Mouse (Mus musculus) macrophage (primary cell): Measurements from ENCODE around the gene 0610010F05Rik. TPM values are rescaled to one million over a fixed set of nuclear protein-coding genes. Genes with fewer than 3 reads are reported as not detected.

Experiments
- H3K27ac ChIP-seq: fragments of 350-480 bp; formaldehyde crosslinking; 2 replicates; pipeline ENCODE4 v1.9.0; 2021
- H3K36me3 ChIP-seq: fragments of 350-480 bp; formaldehyde crosslinking; 2 replicates; pipeline ENCODE4 v1.9.0; 2021; ENCODE audit errors: inconsistent target
- H3K4me3 ChIP-seq: fragments of 350-480 bp; formaldehyde crosslinking; 2 replicates; pipeline ENCODE4 v1.9.0; 2021; ENCODE audit errors: inconsistent target
- H3K79me2 ChIP-seq: fragments of 350-480 bp; formaldehyde crosslinking; 2 replicates; pipeline ENCODE4 v1.9.0; 2021; ENCODE audit errors: inconsistent target
- WGBS: methylation state at CpG from one replicate; pipeline ENCODE4 v1.1.7; 2026; ENCODE audit warnings: inconsistent platforms; ENCODE audit not compliant: missing documents; 5-methylcytosine and 5-hydroxymethylcytosine counted together
- polyA plus RNA-seq: library from polyadenylated mRNA; stranded (reverse); fragments of 250-400 nt; gene quantifications from 3 replicates; pipeline ENCODE4 v1.2.4, GENCODE M21; 2018; ENCODE audit warnings: inconsistent platforms
- total RNA-seq, 78 experiments: library from RNA; depleted of rRNA; stranded (reverse); fragments of 250-400 nt; gene quantifications; 1 replicate in 9 of 78; 2 replicates in 24 of 78; 3 replicates in 43 of 78; 4 replicates in 2 of 78; pipeline ENCODE4 v1.2.4; 2018; ENCODE audit warnings: inconsistent platforms in 56 of 78

Gene 0610010F05Rik
- 10 to 100 TPM; 25.3 to 90.7 (median 56.1) TPM for total RNA-seq (2018; cell fraction: chromatin; rRNA removed)
- total RNA-seq (2018; cell fraction: cytosol; rRNA removed), result 10 to 100 TPM; 13.2 to 20.1 (median 15.9) TPM
- 10 to 100 TPM; 15.1 to 50.5 (median 30.4) TPM for total RNA-seq (2018; cell fraction: nucleus; rRNA removed)
- polyA plus RNA-seq, result 12.1 to 19.8 TPM (median 14.4 TPM) in 3 replicates

DNA sequence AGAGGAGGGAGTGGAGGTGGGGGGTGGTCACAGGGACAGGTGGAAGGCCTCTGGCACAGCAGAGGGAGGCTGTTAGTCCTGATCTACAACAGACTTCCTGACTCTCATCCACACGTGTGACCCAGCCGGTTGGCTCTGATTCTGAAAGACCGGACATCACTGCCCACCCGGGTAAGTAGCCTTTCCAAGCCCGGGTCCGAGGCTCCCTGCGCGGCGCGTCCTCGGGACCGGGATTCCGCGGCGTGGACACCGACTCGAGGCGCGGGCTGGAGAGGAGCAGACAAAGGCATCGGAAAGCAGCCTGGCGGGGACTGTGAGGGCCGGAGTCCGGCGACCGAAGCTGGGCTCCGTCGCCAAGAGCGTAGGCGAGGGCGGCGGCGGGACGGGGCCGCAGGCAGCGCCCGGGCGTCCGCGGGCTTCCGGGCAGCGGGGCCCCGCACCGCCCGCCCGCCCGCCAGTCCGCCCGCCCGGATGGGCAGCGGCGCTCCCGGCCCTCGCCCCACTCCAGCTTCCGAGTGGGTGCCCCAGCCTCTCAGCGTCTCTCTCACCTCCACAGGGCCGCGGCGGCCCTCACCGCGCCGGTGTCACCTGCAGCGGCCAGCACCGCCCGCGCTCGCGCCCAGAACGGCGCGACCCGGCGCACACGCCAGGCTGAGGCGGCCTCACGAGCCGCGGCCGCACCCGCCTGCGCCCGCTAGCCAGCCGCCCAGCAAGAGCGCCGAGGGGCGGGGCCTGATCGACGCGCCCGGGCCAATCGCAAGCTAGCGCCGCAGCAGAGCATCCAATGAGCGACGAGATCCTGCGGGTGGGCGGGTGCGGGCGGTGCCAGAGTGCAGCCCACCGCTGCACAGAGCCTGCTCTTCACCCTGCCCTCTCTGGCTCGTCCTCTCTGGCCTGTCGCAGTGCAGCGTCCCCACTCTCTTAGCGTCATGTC, at the start of gene 0610010F05Rik:
Gene 0610010F05Rik (minus strand): TSS at position 695 of the 934 bp plus-strand sequence.
- Histone ChIP-seq H3K36me3 (peaks cover 6% of the 10 kb centered on the region; the same call in 1 of the 2 replicates), H3K79me2 (peaks cover 6% of the 10 kb centered on the region; the same call in 1 of the 2 replicates), H3K27ac (no peak within 1 kb of the TSS), H3K4me3 (peak within 1 kb of the TSS; percentile 53)
- WGBS, result under 1% methylated on average over 93 of the region's 103 CpGs

DNA sequence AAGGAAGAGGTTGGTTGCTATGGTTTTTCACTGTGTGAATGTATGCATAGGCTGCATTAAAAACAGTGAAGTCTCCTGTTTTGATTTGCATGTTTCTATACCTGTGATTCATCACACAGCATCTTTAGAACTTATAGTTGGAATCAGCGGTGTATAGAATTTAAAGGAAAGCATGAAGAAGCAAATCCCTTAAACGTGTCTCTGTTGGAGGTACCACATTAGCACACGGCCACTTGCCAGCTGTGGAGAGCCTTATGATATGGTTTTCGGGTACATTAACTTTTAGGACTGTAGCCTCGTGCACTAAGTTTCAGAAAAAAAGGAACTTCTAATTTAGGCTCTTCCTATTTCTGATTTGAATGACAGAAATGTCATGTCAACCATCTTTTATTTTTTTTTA, 49.1 kb upstream of the 0610010F05Rik start:
- Histone ChIP-seq H3K27ac (peak overlapping the region; percentile 68), H3K4me3 (no peak overlapping the region), H3K79me2 (peaks cover 20% of the 10 kb centered on the region; the same call in 1 of the 2 replicates), H3K36me3 (peaks cover 8% of the 10 kb centered on the region)
- WGBS, result 18% methylated on average over 5 of the region's 5 CpGs

DNA sequence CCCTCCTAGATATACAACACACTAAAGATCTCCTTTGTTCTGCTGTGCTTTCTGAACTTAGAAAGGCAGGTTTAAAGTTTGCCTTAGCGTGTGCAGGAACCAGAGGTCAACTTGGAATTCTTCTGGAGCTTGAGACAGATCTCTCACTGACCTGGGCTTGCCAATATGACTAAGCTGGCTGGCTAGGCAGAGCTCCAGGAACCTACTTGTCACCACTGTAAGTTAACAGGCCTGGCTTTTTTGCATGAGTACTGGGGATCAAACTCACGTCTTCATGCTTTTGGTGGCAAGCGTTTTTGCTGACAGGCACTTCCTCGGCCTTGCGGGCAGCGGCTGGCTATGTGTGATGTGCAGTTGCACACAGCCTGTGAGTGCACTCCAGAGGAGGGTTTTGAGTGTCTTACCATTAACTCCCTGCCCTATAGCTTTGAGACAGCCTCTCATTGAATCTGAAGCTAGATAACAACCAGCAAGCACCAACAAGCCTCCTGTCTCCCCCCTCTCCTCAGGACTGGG, 47.1 kb upstream of the 0610010F05Rik start:
- 0 out of 2 replicates have a peak overlapping the region, but pooled peaks have one; percentile 5 for H3K27ac ChIP-seq
- peaks cover 14% of the 10 kb centered on the region; the same call in 1 of the 2 replicates for H3K79me2 ChIP-seq
- H3K36me3 ChIP-seq, result peaks cover 22% of the 10 kb centered on the region
- 96% methylated on average over 6 of the region's 6 CpGs for WGBS
- no peak overlapping the region for H3K4me3 ChIP-seq

DNA sequence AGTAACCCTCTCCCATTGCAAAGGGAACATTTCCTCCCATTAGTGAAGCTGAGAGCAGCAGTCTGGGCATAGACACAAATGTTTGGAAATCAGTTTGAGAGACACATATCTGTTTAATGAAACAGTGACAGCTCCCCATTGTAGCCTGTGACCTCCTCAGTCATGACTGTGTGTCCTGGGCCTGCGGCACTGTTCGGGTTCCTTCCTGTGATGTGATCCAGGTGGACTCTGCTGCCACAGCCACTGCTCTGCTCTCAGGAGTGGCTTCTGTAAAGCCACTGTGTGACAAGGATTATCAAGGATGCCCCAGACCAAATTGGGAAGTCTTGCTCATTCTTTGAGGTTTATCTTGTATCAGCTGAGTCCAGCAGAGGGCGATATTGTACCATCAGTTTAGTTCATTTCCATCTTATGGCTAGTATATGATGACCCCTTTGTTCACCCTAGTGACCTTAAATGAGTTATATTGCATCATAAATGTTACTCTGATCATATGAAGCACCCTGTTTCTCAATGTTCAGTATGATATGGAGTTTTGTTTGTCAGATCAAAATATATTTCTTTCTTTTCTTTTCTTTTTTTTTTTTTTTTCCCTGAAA, 45.7 kb upstream of the 0610010F05Rik start:
- no peak overlapping the region for H3K4me3 ChIP-seq
- H3K27ac ChIP-seq, result no peak overlapping the region
- 58% methylated on average over 3 of the region's 3 CpGs for WGBS
- H3K36me3 ChIP-seq, result peaks cover 22% of the 10 kb centered on the region
- peaks cover 7% of the 10 kb centered on the region; the same call in 1 of the 2 replicates for H3K79me2 ChIP-seq

DNA sequence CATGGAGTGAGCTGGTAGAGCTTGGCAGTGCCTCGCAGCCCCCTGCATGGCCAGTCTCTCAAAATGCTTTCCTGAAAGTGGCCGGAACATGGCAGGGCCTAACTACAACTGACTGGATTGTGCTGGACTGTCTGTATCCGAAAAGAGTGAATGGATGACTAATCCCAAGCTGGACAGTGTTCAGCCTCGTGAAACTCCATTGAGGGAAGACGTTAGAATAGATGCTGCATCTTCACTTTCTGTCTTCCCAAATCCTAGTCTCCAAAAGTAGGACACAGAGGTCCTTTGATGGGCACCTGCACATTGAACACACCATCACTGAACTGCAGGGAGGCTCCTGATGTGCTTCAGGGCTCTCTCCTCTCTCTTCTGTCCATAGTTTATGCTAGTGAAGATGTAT, 42.7 kb upstream of the 0610010F05Rik start:
- H3K36me3 ChIP-seq, result peaks cover 47% of the 10 kb centered on the region
- H3K79me2 ChIP-seq, result no peaks in the 10 kb centered on the region
- WGBS, result 96% methylated on average over 5 of the region's 5 CpGs
- no peak overlapping the region for H3K4me3 ChIP-seq
- H3K27ac ChIP-seq, result no peak overlapping the region

DNA sequence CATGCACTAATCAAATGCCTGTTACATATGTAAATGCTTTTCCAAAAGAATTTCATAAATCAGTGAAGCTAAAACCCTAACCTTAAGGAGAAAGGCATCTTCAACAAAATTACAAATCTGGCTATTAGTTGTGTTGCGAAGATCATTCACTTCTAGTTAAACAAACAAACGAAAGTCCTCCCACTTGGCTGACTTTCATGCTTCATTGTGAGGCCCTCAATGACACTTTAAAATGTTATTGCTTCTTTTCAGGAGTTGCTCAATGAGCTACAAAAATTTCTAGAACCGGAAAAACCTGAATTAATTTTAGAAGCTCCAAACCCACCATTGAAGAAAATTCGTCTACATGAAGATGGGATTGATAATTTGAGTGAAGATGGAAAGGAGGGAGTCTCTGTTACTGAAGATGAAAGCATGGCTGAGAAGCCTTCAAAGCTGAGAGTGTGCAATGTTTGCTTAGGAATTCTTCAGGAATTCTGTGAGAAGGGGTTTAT, 38.9 kb upstream of the 0610010F05Rik start:
- Histone ChIP-seq H3K79me2 (peaks cover 10% of the 10 kb centered on the region; the same call in 1 of the 2 replicates), H3K4me3 (no peak overlapping the region), H3K27ac (no peak overlapping the region), H3K36me3 (peaks cover 42% of the 10 kb centered on the region)
- 89% methylated on average over 4 of the region's 4 CpGs for WGBS

DNA sequence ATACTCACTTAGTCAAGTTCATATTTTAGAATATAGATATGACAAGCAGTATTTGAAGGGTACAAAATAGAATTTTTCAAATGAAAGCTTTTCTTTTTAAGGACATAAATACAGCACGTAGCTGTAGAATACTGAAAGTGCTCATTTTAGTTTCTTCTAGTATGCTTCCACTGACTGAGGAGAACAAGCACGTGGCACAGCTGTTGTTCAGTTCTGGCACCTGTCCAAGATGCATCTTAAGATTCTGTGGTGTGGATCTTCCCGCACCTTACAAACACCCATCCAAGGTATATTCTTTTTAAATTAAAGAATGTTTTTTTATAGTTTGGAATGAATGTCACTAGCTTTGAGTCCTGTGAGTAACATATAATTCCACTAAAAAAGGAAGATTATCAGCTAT, 33.7 kb upstream of the 0610010F05Rik start:
- H3K27ac ChIP-seq, result peak overlapping the region; percentile 94; the same call in 1 of the 2 replicates
- peak overlapping the region; percentile 84 for H3K4me3 ChIP-seq
- H3K36me3 ChIP-seq, result peaks cover 13% of the 10 kb centered on the region; the same call in 1 of the 2 replicates
- H3K79me2 ChIP-seq, result peaks cover 55% of the 10 kb centered on the region
- 14% methylated on average over 3 of the region's 3 CpGs for WGBS

DNA sequence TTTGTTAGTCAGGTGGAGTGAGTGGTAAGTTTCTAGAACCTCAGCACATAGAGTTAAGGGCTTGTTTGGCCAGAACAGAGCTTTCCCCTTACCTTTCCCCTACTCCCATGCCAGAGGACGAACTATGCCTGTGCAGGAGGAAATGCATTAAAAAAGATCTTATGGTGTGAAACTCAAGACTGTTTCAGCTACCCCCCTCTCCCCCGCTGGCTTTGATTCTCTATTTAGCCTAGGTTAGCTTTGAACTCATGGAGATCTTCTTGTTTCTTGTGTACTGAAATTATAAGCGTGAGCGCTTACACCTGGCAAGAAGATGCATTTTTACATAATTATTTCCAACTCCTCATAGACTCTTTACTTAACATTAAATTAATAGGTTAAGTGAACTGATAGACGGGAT, 33.1 kb upstream of the 0610010F05Rik start:
- H3K27ac ChIP-seq, result peak overlapping the region; percentile 94
- H3K4me3 ChIP-seq, result peak overlapping the region; percentile 84
- H3K36me3 ChIP-seq, result peaks cover 8% of the 10 kb centered on the region; the same call in 1 of the 2 replicates
- 1% methylated on average over 5 of the region's 5 CpGs for WGBS
- H3K79me2 ChIP-seq, result peaks cover 61% of the 10 kb centered on the region

DNA sequence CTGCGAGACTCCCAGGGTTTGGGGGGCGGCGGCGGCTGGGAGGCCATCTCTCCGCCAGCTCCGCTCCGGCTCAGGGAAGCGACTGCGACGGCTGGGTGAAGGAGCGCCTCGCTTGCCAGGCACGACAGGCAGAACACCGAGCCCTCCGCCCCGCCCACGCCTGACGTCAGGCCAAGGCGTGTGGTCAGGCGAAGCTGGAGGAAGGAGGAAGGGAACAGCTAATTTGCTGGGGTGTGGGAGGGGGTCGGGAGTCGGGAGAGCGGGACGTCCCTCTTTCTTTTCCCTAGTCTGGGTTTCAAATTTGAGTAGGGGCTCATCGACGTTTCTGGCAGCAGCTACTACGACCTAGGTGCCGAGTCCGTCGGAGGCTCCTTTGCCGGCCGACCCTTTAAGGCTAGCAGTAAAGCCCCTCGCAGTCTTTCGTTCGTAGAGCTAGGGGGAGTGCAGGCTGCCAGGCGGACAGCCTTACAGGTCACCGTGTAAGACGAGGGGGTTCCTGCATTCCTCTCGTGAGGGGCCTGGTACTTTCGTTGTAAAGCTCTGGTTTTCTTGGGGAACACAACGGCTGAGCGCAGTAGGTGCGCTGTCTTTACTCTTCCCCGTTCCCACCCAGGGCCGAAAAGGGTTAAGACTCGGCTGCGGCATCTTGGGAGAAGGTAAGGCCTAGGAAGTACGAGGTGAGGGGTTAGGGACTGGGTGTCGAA, 32.5 kb upstream of the 0610010F05Rik start, which contains the start of gene Pex13:
Gene Pex13 (minus strand): TSS at position 162 of the 704 bp plus-strand sequence.
- Histone ChIP-seq H3K27ac (peak within 1 kb of the TSS; percentile 94), H3K79me2 (peaks cover 66% of the 10 kb centered on the region), H3K4me3 (peak within 1 kb of the TSS; percentile 84), H3K36me3 (peaks cover 4% of the 10 kb centered on the region; the same call in 1 of the 2 replicates)
- WGBS, result 2% methylated on average over 49 of the region's 49 CpGs

DNA sequence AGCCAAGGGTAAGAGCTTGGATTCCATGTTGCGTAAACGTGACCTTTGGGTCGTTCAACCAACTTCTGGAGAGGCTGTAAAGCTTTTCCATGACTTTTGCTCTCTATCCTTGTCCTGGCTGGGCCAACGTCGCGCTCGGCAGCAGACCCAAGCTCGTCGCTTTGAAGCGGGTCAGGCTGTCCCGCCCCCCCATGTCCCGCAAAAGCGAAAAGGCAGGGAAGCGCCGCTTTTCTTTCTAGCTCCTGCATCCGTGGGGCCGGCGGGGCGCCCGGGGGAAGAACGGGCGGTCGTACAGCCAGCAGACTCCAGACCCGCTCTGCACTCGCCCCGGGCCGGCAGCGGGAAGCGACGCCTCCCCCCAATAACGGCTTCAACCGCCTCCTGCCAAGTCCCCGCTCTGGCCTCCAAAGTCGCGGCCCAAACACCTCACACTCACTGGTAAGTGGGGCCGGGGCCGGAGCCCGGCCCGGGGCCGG, 31.9 kb upstream of the 0610010F05Rik start, which contains the start of gene Pus10:
Gene Pus10 (plus strand): TSS at position 364 of the 476 bp plus-strand sequence.
- peaks cover 72% of the 10 kb centered on the region for H3K79me2 ChIP-seq
- WGBS, result under 1% methylated on average over 37 of the region's 40 CpGs
- H3K27ac ChIP-seq, result peak within 1 kb of the TSS; percentile 94
- H3K36me3 ChIP-seq, result no peaks in the 10 kb centered on the region; the same call in 1 of the 2 replicates
- H3K4me3 ChIP-seq, result peak within 1 kb of the TSS; percentile 84

DNA sequence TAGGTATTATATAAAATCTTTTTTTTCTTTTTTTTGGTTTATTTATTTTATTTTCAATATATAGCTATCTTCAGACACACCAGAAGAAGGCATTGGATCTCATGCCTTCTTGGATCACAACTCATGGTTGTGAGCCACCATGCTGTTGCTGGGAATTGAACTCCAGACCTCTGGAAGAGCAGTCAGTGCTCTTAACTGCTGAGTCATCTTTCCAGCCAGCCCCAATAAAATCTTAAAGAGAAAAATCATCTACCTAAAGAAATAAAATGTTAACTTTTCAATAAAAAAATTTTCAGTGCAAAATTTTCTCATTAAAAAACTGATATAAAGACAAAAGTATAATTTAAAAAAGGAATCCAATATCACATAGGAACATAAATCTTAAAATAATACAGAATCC, 30.8 kb upstream of the 0610010F05Rik start:
- peak overlapping the region; percentile 84 for H3K4me3 ChIP-seq
- H3K36me3 ChIP-seq, result no peaks in the 10 kb centered on the region; the same call in 1 of the 2 replicates
- 0 out of 2 replicates have a peak overlapping the region, but pooled peaks have one; percentile 54 for H3K27ac ChIP-seq
- H3K79me2 ChIP-seq, result peaks cover 77% of the 10 kb centered on the region

DNA sequence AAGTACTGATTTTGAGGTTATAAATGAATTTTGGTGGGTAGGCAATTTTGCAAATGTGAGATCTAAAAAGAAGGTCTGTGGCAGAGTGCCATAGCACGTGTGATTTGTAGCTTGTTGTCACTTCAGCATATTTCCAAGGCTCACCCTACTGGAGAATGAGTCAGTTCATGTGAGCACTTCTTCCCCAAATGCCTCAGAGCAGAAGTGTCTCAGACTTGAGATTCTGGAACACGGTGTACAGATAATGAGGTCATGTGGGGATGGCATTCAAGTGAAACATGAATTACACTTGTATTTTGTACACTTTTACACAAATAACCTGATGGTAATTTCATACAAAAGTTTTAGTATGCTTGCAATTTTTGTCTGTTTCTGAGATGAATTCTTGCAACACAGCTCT, 24.4 kb upstream of the 0610010F05Rik start:
- Histone ChIP-seq H3K27ac (peak overlapping the region; percentile 34), H3K79me2 (peaks cover 88% of the 10 kb centered on the region)
- WGBS, result 6% methylated on average over 2 of the region's 2 CpGs

DNA sequence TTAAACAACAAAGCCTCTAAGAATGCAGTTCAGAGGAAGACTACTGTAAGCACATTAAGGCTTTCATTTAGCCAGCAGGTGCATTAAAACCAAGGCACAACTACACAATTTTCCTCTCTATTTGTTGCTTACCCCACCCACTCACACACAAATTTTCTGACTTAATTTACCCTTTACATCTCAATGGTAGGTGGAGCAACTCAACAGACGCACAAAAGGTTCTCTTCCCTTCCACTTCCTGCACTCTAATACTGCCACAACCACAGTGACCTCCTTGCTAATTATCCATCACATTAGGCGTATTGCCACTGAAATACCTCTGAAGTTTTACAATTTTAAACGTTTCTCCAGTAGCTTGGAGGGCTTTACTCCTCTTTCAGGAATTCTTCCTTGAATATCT, 20.2 kb upstream of the 0610010F05Rik start:
- Histone ChIP-seq H3K36me3 (peaks cover 27% of the 10 kb centered on the region), H3K79me2 (peaks cover 54% of the 10 kb centered on the region), H3K27ac (no peak overlapping the region), H3K4me3 (no peak overlapping the region)
- WGBS, result 88% methylated on average over 3 of the region's 3 CpGs

More for the DNA sequence above, 24.4 kb upstream of the 0610010F05Rik start:
- H3K4me3 ChIP-seq, result no peak overlapping the region
- no peaks in the 10 kb centered on the region for H3K36me3 ChIP-seq
